Mouse (Mus musculus) forebrain, embryonic 15.5 days (tissue): ENCODE measurements around the gene Ssbp3. TPM values are rescaled to one million over a fixed set of nuclear protein-coding genes. Genes with fewer than 3 reads are reported as not detected.

ENCODE experiments used
- ATAC-seq: fragments of 200-750 bp; cut with Nextera tagmentation; replicated peaks from 2 replicates; pipeline ENCODE4 v1.8.0; 2017; ENCODE audit warnings: mild to moderate bottlenecking, moderate TSS enrichment, moderate library complexity
- H3K27ac ChIP-seq: fragments of 300-500 bp; sonication (generic); replicated peaks from 2 replicates; pipeline ENCODE4 v1.5.1; 2015; ENCODE audit warnings: mild to moderate bottlenecking, inconsistent platforms
- H3K27me3 ChIP-seq: fragments of 300-500 bp; sonication (generic); 2 replicates; pipeline ENCODE4 v1.6.1; 2015; ENCODE audit warnings: inconsistent platforms
- H3K36me3 ChIP-seq: fragments of 300-500 bp; sonication (generic); 2 replicates; pipeline ENCODE4 v1.6.1; 2015; ENCODE audit warnings: mild to moderate bottlenecking, inconsistent platforms
- H3K4me1 ChIP-seq: fragments of 300-500 bp; sonication (generic); 2 replicates; pipeline ENCODE4 v1.6.1; 2015; ENCODE audit warnings: inconsistent platforms
- H3K4me2 ChIP-seq: fragments of 300-500 bp; sonication (generic); replicated peaks from 2 replicates; pipeline ENCODE4 v1.6.1; 2015; ENCODE audit warnings: mild to moderate bottlenecking, inconsistent platforms
- H3K4me3 ChIP-seq: fragments of 300-500 bp; sonication (generic); 2 replicates; pipeline ENCODE4 v1.5.1; 2015; ENCODE audit warnings: mild to moderate bottlenecking, inconsistent platforms
- H3K9ac ChIP-seq: fragments of 300-500 bp; sonication (generic); replicated peaks from 2 replicates; pipeline ENCODE4 v1.6.1; 2015; ENCODE audit warnings: mild to moderate bottlenecking, inconsistent platforms
- H3K9me3 ChIP-seq: fragments of 300-500 bp; sonication (generic); 2 replicates; pipeline ENCODE4 v1.6.1; 2016; ENCODE audit warnings: inconsistent platforms
- WGBS: fragments of 180-500 bp; shearing (Covaris S2); methylation state at CpG from one replicate; pipeline ENCODE4 v1.1.7; 2015; ENCODE audit warnings: mixed read lengths; 5-methylcytosine and 5-hydroxymethylcytosine counted together
- polyA plus RNA-seq: library from polyadenylated mRNA; unstranded; fragments of >200 nt; fragmentation: Nextera tagmentation; extraction: Ambion mirVana; gene quantifications from 2 replicates; pipeline ENCODE4 v1.2.1, GENCODE M21; 2015

Ssbp3 gene
- polyA plus RNA-seq, 1 experiment from 2014 or later, result 198 TPM

GRCm38 (mm10) chr4:107012005-107012478 is 101.5 kb downstream of the Ssbp3 start:
- Histone ChIP-seq H3K4me1 (peaks cover 25% of the 10 kb centered on the region), H3K9ac (no peak overlapping the region), H3K27ac (no peak overlapping the region), H3K9me3 (no peaks in the 10 kb centered on the region), H3K4me3 (no peak overlapping the region), H3K4me2 (no peak overlapping the region), H3K36me3 (no peaks in the 10 kb centered on the region), H3K27me3 (no peaks in the 10 kb centered on the region)
- WGBS, result 71% methylated on average over 13 of the region's 13 CpGs
- ATAC-seq, result no peak

DNA sequence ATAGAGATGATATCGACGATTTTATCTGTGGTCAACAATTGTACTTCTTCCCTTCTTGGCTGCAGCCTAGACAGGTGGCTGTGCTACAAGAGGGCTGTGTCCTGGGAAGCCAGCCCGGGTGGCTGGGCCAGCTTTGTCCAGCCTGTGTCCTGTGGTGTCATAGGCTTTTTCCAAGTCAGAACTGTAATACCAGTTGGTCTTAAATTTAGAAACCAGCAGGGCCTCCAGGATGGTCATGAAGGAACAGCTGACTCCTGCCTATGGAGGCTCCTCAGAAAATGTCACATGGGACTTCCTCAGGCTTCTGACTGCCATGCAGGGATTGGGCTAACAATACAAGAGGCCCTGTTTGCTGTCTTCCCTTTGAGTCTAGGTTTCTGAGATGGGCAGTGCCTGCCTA is 102.1 kb downstream of the Ssbp3 start:
- Histone ChIP-seq H3K4me1 (peaks cover 30% of the 10 kb centered on the region), H3K9ac (no peak overlapping the region), H3K27me3 (no peaks in the 10 kb centered on the region), H3K36me3 (no peaks in the 10 kb centered on the region), H3K4me2 (no peak overlapping the region), H3K27ac (no peak overlapping the region), H3K9me3 (no peaks in the 10 kb centered on the region), H3K4me3 (no peak overlapping the region)
- WGBS, result 86% methylated on average over 3 of the region's 3 CpGs
- ATAC-seq, result no peak

- no peak overlapping the region for H3K4me2 ChIP-seq
- 87% methylated on average over 6 of the region's 6 CpGs for WGBS
- no peak overlapping the region for H3K4me3 ChIP-seq
- H3K36me3 ChIP-seq, result no peaks in the 10 kb centered on the region
- no peak overlapping the region for H3K9ac ChIP-seq
- H3K4me1 ChIP-seq, result peaks cover 37% of the 10 kb centered on the region
- H3K27ac ChIP-seq, result no peak overlapping the region
- H3K9me3 ChIP-seq, result no peaks in the 10 kb centered on the region
- H3K27me3 ChIP-seq, result no peaks in the 10 kb centered on the region
- ATAC-seq, result no peak
Measured at GRCm38 (mm10) chr4:107013119-107013816, 102.8 kb downstream of the Ssbp3 start.

DNA sequence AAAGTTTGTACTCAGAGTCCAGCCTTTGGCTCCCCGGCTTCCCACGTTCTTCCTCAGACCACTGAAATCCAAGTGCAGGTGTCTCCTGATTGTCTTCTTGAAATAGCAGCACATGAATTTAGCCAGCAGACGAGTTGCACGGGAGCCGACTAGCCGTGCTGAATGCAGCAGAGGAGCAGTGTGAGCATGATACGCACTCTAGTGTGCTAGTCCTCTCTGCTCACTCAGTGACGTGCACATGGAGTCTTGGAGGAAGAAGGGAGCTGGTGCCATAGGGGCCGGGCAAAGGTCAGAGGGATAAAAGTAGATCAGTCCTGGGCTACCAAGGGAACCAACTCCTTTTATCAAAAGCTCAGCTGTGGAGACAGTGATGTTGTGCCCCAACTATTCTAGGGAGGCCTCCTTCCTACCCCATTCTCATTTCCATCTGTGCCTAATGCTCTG is 103.3 kb downstream of the Ssbp3 start:
- ATAC-seq, result no peak
- no peaks in the 10 kb centered on the region for H3K9me3 ChIP-seq
- no peaks in the 10 kb centered on the region for H3K36me3 ChIP-seq
- no peaks in the 10 kb centered on the region for H3K27me3 ChIP-seq
- 86% methylated on average over 9 of the region's 9 CpGs for WGBS
- H3K4me1 ChIP-seq, result peaks cover 42% of the 10 kb centered on the region
- no peak overlapping the region for H3K4me2 ChIP-seq
- H3K27ac ChIP-seq, result no peak overlapping the region
- H3K9ac ChIP-seq, result no peak overlapping the region
- H3K4me3 ChIP-seq, result no peak overlapping the region

- H3K27me3 ChIP-seq, result no peaks in the 10 kb centered on the region
- H3K27ac ChIP-seq, result 0 out of 2 replicates have a peak overlapping the region, but pooled peaks have one; percentile 4
- no peak overlapping the region for H3K4me3 ChIP-seq
- no peak overlapping the region for H3K9ac ChIP-seq
- no peaks in the 10 kb centered on the region for H3K36me3 ChIP-seq
- ATAC-seq, result no peak
- WGBS, result 37% methylated on average over 13 of the region's 13 CpGs
- H3K4me2 ChIP-seq, result no peak overlapping the region
- peaks cover 63% of the 10 kb centered on the region for H3K4me1 ChIP-seq
- no peaks in the 10 kb centered on the region for H3K9me3 ChIP-seq
Measured at GRCm38 (mm10) chr4:107015971-107016511, 105.5 kb downstream of the Ssbp3 start.

DNA sequence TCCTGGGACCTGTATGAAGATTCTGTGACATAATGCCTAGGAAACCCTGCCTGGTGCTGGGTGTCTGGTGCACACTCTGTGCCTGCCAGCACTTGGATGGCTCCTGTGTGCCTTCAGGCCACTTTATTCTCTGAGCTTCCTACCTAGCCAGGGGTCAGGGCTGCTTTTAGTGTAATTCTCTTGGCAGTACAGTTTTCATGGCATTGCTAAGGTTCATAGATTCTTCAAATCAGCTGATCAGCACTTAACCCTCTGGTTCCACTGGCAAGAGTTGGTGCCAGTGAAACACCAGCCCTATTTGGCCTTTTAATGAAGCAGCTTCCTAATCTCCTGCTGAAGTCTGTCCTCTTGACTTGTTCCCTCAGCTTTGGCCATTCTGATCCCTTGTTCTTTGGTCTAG is 106.8 kb downstream of the Ssbp3 start:
- Histone ChIP-seq H3K4me2 (no peak overlapping the region), H3K27me3 (no peaks in the 10 kb centered on the region), H3K9ac (no peak overlapping the region), H3K36me3 (no peaks in the 10 kb centered on the region), H3K9me3 (no peaks in the 10 kb centered on the region), H3K4me1 (peaks cover 67% of the 10 kb centered on the region), H3K4me3 (no peak overlapping the region), H3K27ac (no peak overlapping the region)
- ATAC-seq, result no peak

GRCm38 (mm10) chr4:107018521-107018920 is 108.0 kb downstream of the Ssbp3 start:
- peaks cover 74% of the 10 kb centered on the region for H3K4me1 ChIP-seq
- no peak overlapping the region for H3K4me2 ChIP-seq
- ATAC-seq, result no peak
- peak overlapping the region; percentile 40 for H3K27ac ChIP-seq
- no peaks in the 10 kb centered on the region for H3K9me3 ChIP-seq
- no peak overlapping the region for H3K4me3 ChIP-seq
- H3K36me3 ChIP-seq, result no peaks in the 10 kb centered on the region
- H3K9ac ChIP-seq, result no peak overlapping the region
- no peaks in the 10 kb centered on the region for H3K27me3 ChIP-seq
- 65% methylated on average over 3 of the region's 3 CpGs for WGBS

DNA sequence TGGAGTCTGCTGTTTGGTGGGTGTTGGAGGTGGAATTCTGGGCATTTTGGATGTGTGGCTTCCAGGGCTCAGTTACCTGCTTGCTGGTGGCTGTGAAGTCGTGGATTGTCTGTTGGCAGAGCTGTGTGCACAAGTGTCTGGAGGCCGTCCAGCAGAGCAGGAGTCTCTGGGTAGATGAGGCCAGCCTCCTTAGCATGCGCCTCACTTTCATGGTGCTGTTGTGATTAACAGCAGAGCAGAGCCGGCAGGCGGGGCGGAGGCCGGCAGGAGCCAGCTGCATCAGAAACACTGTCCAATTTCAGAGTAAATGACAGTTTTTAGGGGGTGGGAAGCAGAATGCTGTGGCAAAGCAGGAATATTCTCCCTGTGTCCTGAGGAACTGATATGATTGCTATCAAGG is 108.5 kb downstream of the Ssbp3 start:
- Histone ChIP-seq H3K27me3 (no peaks in the 10 kb centered on the region), H3K4me3 (no peak overlapping the region), H3K4me2 (no peak overlapping the region), H3K27ac (peak overlapping the region; percentile 40), H3K9me3 (no peaks in the 10 kb centered on the region), H3K9ac (no peak overlapping the region), H3K4me1 (peaks cover 76% of the 10 kb centered on the region), H3K36me3 (no peaks in the 10 kb centered on the region)
- 15% methylated on average over 7 of the region's 7 CpGs for whole genome bisulfite sequencing
- peak; percentile 41; the same call in 1 of the 2 replicates for ATAC-seq

GRCm38 (mm10) chr4:107020287-107021000 is 109.9 kb downstream of the Ssbp3 start:
- Histone ChIP-seq H3K9me3 (no peaks in the 10 kb centered on the region), H3K4me2 (no peak overlapping the region), H3K9ac (no peak overlapping the region), H3K27ac (no peak overlapping the region), H3K4me1 (peaks cover 81% of the 10 kb centered on the region), H3K27me3 (no peaks in the 10 kb centered on the region), H3K4me3 (no peak overlapping the region), H3K36me3 (no peaks in the 10 kb centered on the region)
- 75% methylated on average over 5 of the region's 5 CpGs for WGBS
- ATAC-seq, result no peak

- no peaks in the 10 kb centered on the region for H3K36me3 ChIP-seq
- WGBS, result 61% methylated on average over 3 of the region's 3 CpGs
- H3K27me3 ChIP-seq, result no peaks in the 10 kb centered on the region
- no peak overlapping the region for H3K9ac ChIP-seq
- no peak overlapping the region for H3K4me2 ChIP-seq
- no peak for ATAC-seq
- no peaks in the 10 kb centered on the region for H3K9me3 ChIP-seq
- 0 out of 2 replicates have a peak overlapping the region, but pooled peaks have one; percentile 11 for H3K27ac ChIP-seq
- H3K4me1 ChIP-seq, result peaks cover 81% of the 10 kb centered on the region
- H3K4me3 ChIP-seq, result no peak overlapping the region
Measured at GRCm38 (mm10) chr4:107021464-107021863, 111.0 kb downstream of the Ssbp3 start.

- H3K4me1 ChIP-seq, result peaks cover 56% of the 10 kb centered on the region
- H3K9me3 ChIP-seq, result no peaks in the 10 kb centered on the region
- 62% methylated on average over 7 of the region's 7 CpGs for WGBS
- H3K36me3 ChIP-seq, result no peaks in the 10 kb centered on the region
- H3K9ac ChIP-seq, result no peak overlapping the region
- ATAC-seq, result no peak
- no peaks in the 10 kb centered on the region for H3K27me3 ChIP-seq
- H3K4me2 ChIP-seq, result no peak overlapping the region
- no peak overlapping the region for H3K27ac ChIP-seq
- no peak overlapping the region for H3K4me3 ChIP-seq
Measured at GRCm38 (mm10) chr4:107024899-107025298, 114.4 kb downstream of the Ssbp3 start.

GRCm38 (mm10) chr4:107025369-107025768 is 114.9 kb downstream of the Ssbp3 start:
- Histone ChIP-seq H3K36me3 (no peaks in the 10 kb centered on the region; the same call in 1 of the 2 replicates), H3K9ac (no peak overlapping the region), H3K27me3 (no peaks in the 10 kb centered on the region), H3K4me2 (no peak overlapping the region), H3K27ac (no peak overlapping the region), H3K9me3 (no peaks in the 10 kb centered on the region), H3K4me3 (no peak overlapping the region), H3K4me1 (peaks cover 53% of the 10 kb centered on the region)
- 17% methylated on average over 5 of the region's 5 CpGs for WGBS
- no peak for ATAC-seq
